Comparison of ENCODE assay signal across 8 mouse cellular contexts in the genomic region with DNA sequence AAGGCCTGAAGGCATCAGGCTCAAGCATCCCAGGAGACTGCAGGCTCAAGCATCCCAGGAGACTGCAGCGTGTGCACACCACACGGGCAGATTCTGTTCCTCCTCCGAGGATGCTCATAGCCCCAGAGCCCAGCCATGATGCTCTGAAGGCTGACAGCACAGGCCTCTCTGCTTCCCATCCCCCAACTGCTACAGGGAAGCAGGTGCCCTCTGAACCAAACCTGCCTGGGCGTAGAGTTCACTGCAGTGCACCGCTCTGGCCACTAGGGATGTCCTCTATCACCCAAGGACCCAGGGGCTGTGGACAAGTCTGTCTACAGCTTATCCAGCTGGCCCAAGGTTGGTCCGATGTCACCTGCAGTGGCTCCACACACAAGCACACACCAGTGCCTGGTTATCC. TPM values are rescaled to one million over a fixed set of nuclear protein-coding genes. Genes with fewer than 3 reads are reported as not detected.
A peak's percentile ranks its signal among the peaks of the same experiment; 100 is the strongest.
DNase-seq lines count a peak whose midpoint lies in the region; ATAC-seq and TF ChIP-seq lines count a peak whose summit lies in the region.

No protein-coding gene starts in this region.

- no peak for ATAC-seq in heart, embryonic 11.5 days (replicated peaks; ENCODE audit: insufficient number of reproducible peaks, low FRiP score, low TSS enrichment)
- peak; percentile 80 for ATAC-seq in cerebellum, adult (ENCODE audit: insufficient number of reproducible peaks, low FRiP score, low TSS enrichment)
- ATAC-seq in forebrain, postnatal 0 days = peak; percentile 38; the same call in 1 of the 2 replicates
- peak; percentile 65; the same call in 1 of the 2 replicates for ATAC-seq in midbrain, embryonic 11.5 days (ENCODE audit: low FRiP score)

- H3K9ac ChIP-seq in heart, embryonic 11.5 days (ENCODE audit: low read depth, low read length) = no peak overlapping the region
- no peak overlapping the region for H3K9ac ChIP-seq in forebrain, postnatal 0 days
- no peak overlapping the region for H3K9ac ChIP-seq in midbrain, embryonic 11.5 days (ENCODE audit: low read length)

- no peaks in the 10 kb centered on the region for H3K9me3 ChIP-seq in heart, embryonic 11.5 days (replicated peaks; ENCODE audit: control insufficient read depth, low read length)
- H3K9me3 ChIP-seq in forebrain, postnatal 0 days (ENCODE audit: low read length) = no peaks in the 10 kb centered on the region
- no peaks in the 10 kb centered on the region for H3K9me3 ChIP-seq in midbrain, embryonic 11.5 days (ENCODE audit: control insufficient read depth, low read length)

- no peaks in the 10 kb centered on the region for H3K36me3 ChIP-seq in heart, embryonic 11.5 days (ENCODE audit: control insufficient read depth, insufficient read depth, low read length)
- no peaks in the 10 kb centered on the region for H3K36me3 ChIP-seq in forebrain, postnatal 0 days (ENCODE audit: insufficient read depth)
- H3K36me3 ChIP-seq in midbrain, embryonic 11.5 days (ENCODE audit: control insufficient read depth, insufficient read depth, low read length) = no peaks in the 10 kb centered on the region

- H3K27me3 ChIP-seq in heart, embryonic 11.5 days (ENCODE audit: control insufficient read depth, insufficient read depth, low read length) = no peaks in the 10 kb centered on the region
- H3K27me3 ChIP-seq in forebrain, postnatal 0 days (ENCODE audit: insufficient read depth, low read length) = no peaks in the 10 kb centered on the region
- H3K27me3 ChIP-seq in midbrain, embryonic 11.5 days (ENCODE audit: control insufficient read depth, insufficient read depth, low read length) = no peaks in the 10 kb centered on the region

- 41% methylated on average over 6 of the region's 6 CpGs for WGBS in heart, embryonic 11.5 days (ENCODE audit: insufficient replicate concordance)
- WGBS in forebrain, postnatal 0 days = 40% methylated on average over 6 of the region's 6 CpGs
- 30% methylated on average over 6 of the region's 6 CpGs for WGBS in midbrain, embryonic 11.5 days

- DNase-seq in heart, adult 18-20 months = peak; percentile 18 to 37
- DNase-seq in forebrain, postnatal 0 days = no peak
- peak; percentile 70 to 80 for DNase-seq in kidney, postnatal 25 days
- DNase-seq in midbrain, embryonic 11.5 days (ENCODE audit: low spot score, missing footprints) = peak; percentile 87
- peak; percentile 46 to 62 for DNase-seq in thymus, adult 18-20 months
- DNase-seq in right cerebral cortex, adult 2 months (ENCODE audit: low spot score in 2 of 2) = no peak

- H3K4me3 ChIP-seq in heart, embryonic 11.5 days (ENCODE audit: low read depth, low read length) = no peak overlapping the region
- H3K4me3 ChIP-seq in forebrain, postnatal 0 days (ENCODE audit: low read depth, low read length) = no peak overlapping the region
- no peak overlapping the region for H3K4me3 ChIP-seq in midbrain, embryonic 11.5 days (ENCODE audit: low read depth, low read length)

- peaks cover 9% of the 10 kb centered on the region; the same call in 1 of the 2 replicates for H3K4me1 ChIP-seq in heart, embryonic 11.5 days (ENCODE audit: control insufficient read depth, insufficient read depth, low read length)
- no peaks in the 10 kb centered on the region; the same call in 1 of the 2 replicates for H3K4me1 ChIP-seq in forebrain, postnatal 0 days (ENCODE audit: insufficient read depth)
- no peaks in the 10 kb centered on the region for H3K4me1 ChIP-seq in midbrain, embryonic 11.5 days (ENCODE audit: control insufficient read depth, insufficient read depth, low read length)

- peak; percentile 57 for TF ChIP-seq CTCF in forebrain, postnatal 0 days (IDR thresholded peaks at IDR 0.05; ENCODE audit: low read depth)

- no peak overlapping the region for H3K4me2 ChIP-seq in heart, embryonic 11.5 days
- no peak overlapping the region for H3K4me2 ChIP-seq in forebrain, postnatal 0 days (ENCODE audit: low read depth)
- no peak overlapping the region for H3K4me2 ChIP-seq in midbrain, embryonic 11.5 days

- no peak overlapping the region for H3K27ac ChIP-seq in heart, embryonic 11.5 days (ENCODE audit: low read depth, low read length)
- no peak overlapping the region for H3K27ac ChIP-seq in forebrain, postnatal 0 days (ENCODE audit: low read depth, low read length)
- H3K27ac ChIP-seq in midbrain, embryonic 11.5 days (ENCODE audit: low read depth, low read length) = no peak overlapping the region

RNA-seq across cellular contexts. Expression of a gene that starts 12.9 kb away (rescaled TPM):
- 10 to 100 TPM; 35.3 to 36.3 TPM for total RNA-seq in heart, adult 18-20 months (2021)
- 46.9 and 47.5 TPM in 2 replicates for polyA plus RNA-seq in heart, embryonic 11.5 days (2014; fragmentation: Nextera tagmentation; extraction: Ambion mirVana)
- 39.9 and 40.7 TPM in 2 replicates for total RNA-seq in forebrain, postnatal 0 days (2014; rRNA removed)
- 34.4 and 47.7 TPM in 2 replicates for polyA plus RNA-seq in forebrain, postnatal 0 days (2015; fragmentation: Nextera tagmentation; extraction: Ambion mirVana)
- polyA plus RNA-seq in midbrain, embryonic 11.5 days (2014; fragmentation: Nextera tagmentation; extraction: Ambion mirVana) = 39.5 and 45.4 TPM in 2 replicates

Comparison
In these comparisons a context has a peak if more than half of its experiments do, and no peak if none do; other contexts are left out.
1. DNase-seq: peak in heart, adult 18-20 months (2 of 2), kidney, postnatal 25 days (2 of 2), midbrain, embryonic 11.5 days (single experiment) and thymus, adult 18-20 months (2 of 2); none in forebrain, postnatal 0 days (single experiment) and right cerebral cortex, adult 2 months (0 of 2).